Mouse (Mus musculus): ENCODE measurements around the gene Cops7b. TPM values are rescaled to one million over a fixed set of nuclear protein-coding genes. Genes with fewer than 3 reads are reported as not detected.

Cops7b gene
- polyA plus RNA-seq, 1 experiment from 2014 or later, result 45.4 TPM

DNA sequence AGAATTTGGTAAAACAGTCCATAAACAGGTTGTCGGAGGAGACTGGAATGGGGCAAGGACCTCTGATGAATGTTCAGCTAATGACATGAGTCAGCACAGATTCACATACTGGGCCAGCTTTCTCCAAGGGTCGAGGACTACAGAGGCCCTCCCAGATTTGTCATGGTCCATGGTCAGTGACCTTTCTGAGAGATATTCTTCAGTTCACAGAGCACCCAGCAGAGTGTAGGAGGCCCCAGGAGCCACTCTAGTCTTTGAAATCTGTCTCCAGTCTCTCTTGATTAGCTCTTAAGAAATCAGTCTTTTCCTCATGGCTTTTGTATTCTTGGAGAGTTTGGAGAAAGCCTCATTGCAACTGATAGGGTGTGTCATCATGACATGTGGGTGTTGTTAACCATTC is 39.6 kb downstream of the Cops7b start:
- WGBS, result 43% methylated on average over 2 of the region's 2 CpGs
- no peak overlapping the region for H3K4me2 ChIP-seq (replicated peaks; ENCODE audit: low read depth, low read length)
- H3K36me3 ChIP-seq (ENCODE audit: insufficient read depth, low read length), result no peaks in the 10 kb centered on the region
- peaks cover 7% of the 10 kb centered on the region; the same call in 1 of the 2 replicates for H3K4me1 ChIP-seq (ENCODE audit: insufficient read depth, low read length)
- H3K27me3 ChIP-seq (ENCODE audit: insufficient read depth, low read length), result no peaks in the 10 kb centered on the region
- H3K27ac ChIP-seq (ENCODE audit: low read length), result no peak overlapping the region
- H3K4me3 ChIP-seq (ENCODE audit: low read length), result no peak overlapping the region
- no peak overlapping the region for H3K9ac ChIP-seq (replicated peaks; ENCODE audit: low read length)
- ATAC-seq (ENCODE audit: low FRiP score, low TSS enrichment), result no peak; the same call in 1 of the 2 replicates
- no peaks in the 10 kb centered on the region; the same call in 1 of the 2 replicates for H3K9me3 ChIP-seq (ENCODE audit: low read length)

DNA sequence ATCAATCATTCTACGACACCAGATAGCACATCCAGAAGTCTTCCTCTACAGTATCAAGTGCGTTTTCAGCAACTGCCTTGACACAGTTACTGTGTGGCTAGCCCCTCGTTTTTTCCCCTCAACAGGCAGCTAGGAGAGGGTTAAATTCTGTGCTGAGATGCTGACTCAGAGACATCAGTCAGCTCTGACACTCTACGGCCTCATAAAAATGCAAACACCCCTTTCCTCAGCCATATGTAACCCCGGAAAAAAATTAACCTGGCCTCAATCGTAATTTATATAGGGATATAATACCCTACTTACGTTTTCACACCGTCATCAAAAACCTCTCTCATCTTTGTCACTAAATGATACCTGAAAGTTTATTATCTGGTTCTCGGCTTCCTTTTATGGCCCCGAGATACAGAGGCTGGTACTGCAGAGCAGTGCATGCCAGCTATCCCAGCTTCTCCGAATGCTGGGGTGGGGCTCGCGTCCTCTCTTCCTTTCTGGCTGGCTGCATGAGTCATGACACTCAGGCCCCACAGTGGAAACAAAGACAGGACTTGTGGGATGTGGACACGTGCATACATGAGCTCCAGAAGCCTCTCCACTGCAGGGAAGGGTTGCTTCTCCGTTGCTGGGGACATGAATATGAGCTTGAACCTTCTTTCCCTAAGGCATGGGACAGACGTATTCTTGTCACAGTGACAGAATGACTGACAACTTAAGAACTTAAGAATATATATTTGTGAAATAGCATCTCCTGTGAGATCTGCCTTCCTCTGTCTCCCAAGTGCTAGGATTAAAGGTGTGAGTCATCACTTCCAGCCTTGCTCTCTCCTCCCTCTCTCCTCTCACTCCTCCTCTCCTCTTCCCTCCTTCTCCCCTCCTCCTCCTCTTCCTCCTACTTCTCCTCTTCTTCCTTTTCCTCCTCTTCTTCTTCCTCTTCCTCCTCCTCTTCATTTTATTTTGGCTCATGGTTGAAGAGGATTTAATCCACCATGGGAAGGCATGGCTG is 40.6 kb downstream of the Cops7b start:
- Histone ChIP-seq H3K27me3 (ENCODE audit: insufficient read depth, low read length) (0 out of 2 replicates have a peak, but pooled peaks cover 4% of the 10 kb centered on the region), H3K27ac (ENCODE audit: low read length) (no peak overlapping the region), H3K9ac (replicated peaks; ENCODE audit: low read length) (peak overlapping the region; percentile 10; the same call in 1 of the 2 replicates), H3K36me3 (ENCODE audit: insufficient read depth, low read length) (no peaks in the 10 kb centered on the region), H3K9me3 (ENCODE audit: low read length) (no peaks in the 10 kb centered on the region; the same call in 1 of the 2 replicates), H3K4me3 (ENCODE audit: low read length) (no peak overlapping the region), H3K4me1 (ENCODE audit: insufficient read depth, low read length) (peaks cover 7% of the 10 kb centered on the region; the same call in 1 of the 2 replicates), H3K4me2 (replicated peaks; ENCODE audit: low read depth, low read length) (peak overlapping the region; percentile 23)
- no peak; the same call in 1 of the 2 replicates for ATAC-seq (ENCODE audit: low FRiP score, low TSS enrichment)
- WGBS, result 19% methylated on average over 16 of the region's 16 CpGs

DNA sequence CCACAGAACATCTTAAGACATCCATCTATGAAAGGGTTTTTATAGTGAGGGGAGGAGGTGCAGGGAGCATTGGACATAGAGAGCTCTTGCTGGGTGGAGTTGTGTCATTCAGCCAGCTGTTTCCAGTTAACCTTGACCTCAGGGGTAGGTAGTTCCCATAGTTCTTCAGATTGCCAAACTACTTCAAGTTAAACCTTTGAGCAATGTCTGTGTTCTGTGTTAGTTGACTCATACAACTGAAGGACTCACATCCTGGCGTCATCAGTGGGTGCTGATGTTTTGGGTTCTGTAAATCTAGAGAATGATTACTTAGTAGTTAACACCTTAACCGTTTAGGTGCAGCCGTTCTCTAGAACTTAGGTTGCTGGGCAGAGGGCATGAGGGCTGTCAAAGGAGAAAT is 45.6 kb downstream of the Cops7b start:
- Histone ChIP-seq H3K4me2 (replicated peaks; ENCODE audit: low read depth, low read length) (no peak overlapping the region), H3K4me3 (ENCODE audit: low read length) (no peak overlapping the region), H3K27ac (ENCODE audit: low read length) (no peak overlapping the region), H3K9ac (replicated peaks; ENCODE audit: low read length) (no peak overlapping the region), H3K27me3 (ENCODE audit: insufficient read depth, low read length) (0 out of 2 replicates have a peak, but pooled peaks cover 4% of the 10 kb centered on the region), H3K4me1 (ENCODE audit: insufficient read depth, low read length) (peaks cover 11% of the 10 kb centered on the region), H3K9me3 (ENCODE audit: low read length) (no peaks in the 10 kb centered on the region; the same call in 1 of the 2 replicates), H3K36me3 (ENCODE audit: insufficient read depth, low read length) (no peaks in the 10 kb centered on the region)
- ATAC-seq (ENCODE audit: low FRiP score, low TSS enrichment), result no peak
- 60% methylated on average over 3 of the region's 3 CpGs for WGBS

DNA sequence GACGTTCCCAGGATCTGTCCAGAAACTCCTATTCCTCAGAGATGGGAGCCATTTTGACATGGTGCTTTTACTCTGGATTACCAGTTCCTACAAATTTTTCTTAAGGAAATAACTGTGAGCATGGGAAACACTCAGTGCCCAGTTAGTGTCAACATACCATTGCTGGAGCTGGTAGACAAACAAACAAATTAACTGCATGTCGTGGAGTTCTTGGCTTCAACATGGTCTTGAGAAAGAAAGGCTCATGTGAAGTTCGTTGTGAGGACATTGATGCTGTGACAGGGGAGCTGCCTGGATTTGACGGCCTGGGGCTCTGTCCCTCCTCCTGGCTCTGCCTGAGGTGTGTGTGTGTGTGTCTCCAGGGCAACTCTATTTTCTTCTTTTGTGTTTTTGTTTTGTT is 47.2 kb downstream of the Cops7b start:
- 52% methylated on average over 4 of the region's 4 CpGs for WGBS
- Histone ChIP-seq H3K4me2 (replicated peaks; ENCODE audit: low read depth, low read length) (no peak overlapping the region), H3K4me3 (ENCODE audit: low read length) (no peak overlapping the region), H3K27me3 (ENCODE audit: insufficient read depth, low read length) (0 out of 2 replicates have a peak, but pooled peaks cover 4% of the 10 kb centered on the region), H3K9me3 (ENCODE audit: low read length) (no peaks in the 10 kb centered on the region), H3K9ac (replicated peaks; ENCODE audit: low read length) (no peak overlapping the region), H3K27ac (ENCODE audit: low read length) (no peak overlapping the region), H3K4me1 (ENCODE audit: insufficient read depth, low read length) (peaks cover 12% of the 10 kb centered on the region), H3K36me3 (ENCODE audit: insufficient read depth, low read length) (no peaks in the 10 kb centered on the region)
- no peak for ATAC-seq (ENCODE audit: low FRiP score, low TSS enrichment)

DNA sequence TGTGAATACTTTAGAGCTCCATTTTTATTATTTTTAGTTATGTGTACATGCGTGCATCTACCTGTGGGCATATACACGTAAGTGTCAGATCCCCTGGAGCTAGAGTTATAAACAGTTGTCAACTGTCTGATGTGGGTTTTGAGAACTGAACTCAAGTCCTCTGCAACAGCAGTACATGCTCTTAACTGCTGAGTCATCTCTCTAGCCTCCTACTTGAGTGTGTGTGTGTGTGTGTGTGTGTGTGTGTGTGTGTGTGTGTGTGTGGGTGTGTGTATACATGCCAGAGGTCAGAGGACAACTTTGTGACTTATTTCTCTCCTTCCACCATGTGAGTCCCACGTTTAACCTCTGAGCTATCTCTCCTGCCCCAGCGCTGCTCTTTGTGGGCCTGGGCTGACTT is 47.8 kb downstream of the Cops7b start:
- Histone ChIP-seq H3K4me1 (ENCODE audit: insufficient read depth, low read length) (peaks cover 12% of the 10 kb centered on the region), H3K9ac (replicated peaks; ENCODE audit: low read length) (no peak overlapping the region), H3K27me3 (ENCODE audit: insufficient read depth, low read length) (0 out of 2 replicates have a peak, but pooled peaks cover 4% of the 10 kb centered on the region), H3K27ac (ENCODE audit: low read length) (no peak overlapping the region), H3K9me3 (ENCODE audit: low read length) (no peaks in the 10 kb centered on the region), H3K4me3 (ENCODE audit: low read length) (no peak overlapping the region), H3K36me3 (ENCODE audit: insufficient read depth, low read length) (no peaks in the 10 kb centered on the region), H3K4me2 (replicated peaks; ENCODE audit: low read depth, low read length) (no peak overlapping the region)
- ATAC-seq (ENCODE audit: low FRiP score, low TSS enrichment), result no peak
- WGBS, result 79% methylated on average over 4 of the region's 4 CpGs

DNA sequence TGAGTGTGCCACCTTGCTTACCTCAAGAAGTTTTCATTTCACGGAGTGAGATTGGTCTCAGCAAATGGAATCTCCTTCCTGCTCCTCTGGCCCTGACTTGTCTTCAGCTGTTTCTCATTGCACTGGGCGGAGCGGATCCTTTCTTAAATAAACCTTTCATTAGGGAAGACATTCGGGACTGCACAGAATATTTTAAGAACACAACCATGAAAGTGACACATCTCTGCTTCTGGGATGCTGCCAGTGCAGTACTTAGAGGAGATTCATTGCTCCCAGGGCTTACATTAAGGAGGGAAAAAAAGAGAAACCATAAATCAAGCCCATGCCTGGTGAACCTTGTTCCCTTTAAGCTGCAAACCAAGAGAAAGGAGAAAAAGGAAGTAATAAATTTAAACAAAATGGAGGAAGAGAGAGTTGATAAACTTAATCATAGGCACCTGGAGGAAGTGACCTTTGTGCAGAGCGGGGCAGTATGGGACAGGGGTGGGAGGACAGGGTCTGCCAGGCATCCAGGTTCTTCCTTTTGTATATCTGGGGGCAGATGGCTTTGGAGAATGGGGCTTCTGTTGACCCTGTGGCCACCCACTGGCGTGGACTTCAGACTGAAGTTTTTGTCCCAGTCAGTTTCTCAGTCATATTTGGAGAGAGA is 50.2 kb downstream of the Cops7b start:
- peak overlapping the region; percentile 52; the same call in 1 of the 2 replicates for H3K27ac ChIP-seq (ENCODE audit: low read length)
- H3K4me3 ChIP-seq (ENCODE audit: low read length), result no peak overlapping the region
- 24% methylated on average over 6 of the region's 6 CpGs for WGBS
- H3K9me3 ChIP-seq (ENCODE audit: low read length), result no peaks in the 10 kb centered on the region
- 0 out of 2 replicates have a peak, but pooled peaks cover 2% of the 10 kb centered on the region for H3K27me3 ChIP-seq (ENCODE audit: insufficient read depth, low read length)
- no peak overlapping the region for H3K9ac ChIP-seq (replicated peaks; ENCODE audit: low read length)
- ATAC-seq (ENCODE audit: low FRiP score, low TSS enrichment), result peak; percentile 65
- no peaks in the 10 kb centered on the region for H3K36me3 ChIP-seq (ENCODE audit: insufficient read depth, low read length)
- H3K4me1 ChIP-seq (ENCODE audit: insufficient read depth, low read length), result peaks cover 12% of the 10 kb centered on the region
- 0 out of 2 replicates have a peak overlapping the region, but pooled peaks have one; percentile 7 for H3K4me2 ChIP-seq (replicated peaks; ENCODE audit: low read depth, low read length)

DNA sequence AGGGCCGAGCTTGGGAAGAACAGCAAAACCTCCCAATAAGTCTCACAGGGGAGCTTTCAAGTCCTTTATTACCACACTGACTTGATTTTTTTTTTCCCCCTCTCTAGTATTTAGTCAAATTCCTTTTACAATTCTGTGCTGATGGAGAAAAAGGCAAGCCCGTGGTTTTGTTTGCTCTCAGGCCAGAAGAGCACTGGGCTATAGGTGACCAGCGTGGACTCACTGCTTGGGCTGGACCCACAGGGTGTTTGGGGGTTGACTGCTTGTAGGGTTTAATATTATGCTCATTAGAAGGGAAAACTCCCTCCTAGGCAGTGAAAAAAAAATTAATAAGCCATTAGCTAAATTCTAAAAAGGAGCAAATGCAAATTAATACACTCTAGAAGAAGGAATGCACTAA is 50.7 kb downstream of the Cops7b start:
- Histone ChIP-seq H3K4me1 (ENCODE audit: insufficient read depth, low read length) (peaks cover 12% of the 10 kb centered on the region), H3K27me3 (ENCODE audit: insufficient read depth, low read length) (no peaks in the 10 kb centered on the region), H3K4me2 (replicated peaks; ENCODE audit: low read depth, low read length) (no peak overlapping the region), H3K4me3 (ENCODE audit: low read length) (no peak overlapping the region), H3K9me3 (ENCODE audit: low read length) (no peaks in the 10 kb centered on the region), H3K27ac (ENCODE audit: low read length) (peak overlapping the region; percentile 52; the same call in 1 of the 2 replicates), H3K9ac (replicated peaks; ENCODE audit: low read length) (no peak overlapping the region), H3K36me3 (ENCODE audit: insufficient read depth, low read length) (no peaks in the 10 kb centered on the region)
- WGBS, result 46% methylated on average over 3 of the region's 3 CpGs
- ATAC-seq (ENCODE audit: low FRiP score, low TSS enrichment), result no peak

DNA sequence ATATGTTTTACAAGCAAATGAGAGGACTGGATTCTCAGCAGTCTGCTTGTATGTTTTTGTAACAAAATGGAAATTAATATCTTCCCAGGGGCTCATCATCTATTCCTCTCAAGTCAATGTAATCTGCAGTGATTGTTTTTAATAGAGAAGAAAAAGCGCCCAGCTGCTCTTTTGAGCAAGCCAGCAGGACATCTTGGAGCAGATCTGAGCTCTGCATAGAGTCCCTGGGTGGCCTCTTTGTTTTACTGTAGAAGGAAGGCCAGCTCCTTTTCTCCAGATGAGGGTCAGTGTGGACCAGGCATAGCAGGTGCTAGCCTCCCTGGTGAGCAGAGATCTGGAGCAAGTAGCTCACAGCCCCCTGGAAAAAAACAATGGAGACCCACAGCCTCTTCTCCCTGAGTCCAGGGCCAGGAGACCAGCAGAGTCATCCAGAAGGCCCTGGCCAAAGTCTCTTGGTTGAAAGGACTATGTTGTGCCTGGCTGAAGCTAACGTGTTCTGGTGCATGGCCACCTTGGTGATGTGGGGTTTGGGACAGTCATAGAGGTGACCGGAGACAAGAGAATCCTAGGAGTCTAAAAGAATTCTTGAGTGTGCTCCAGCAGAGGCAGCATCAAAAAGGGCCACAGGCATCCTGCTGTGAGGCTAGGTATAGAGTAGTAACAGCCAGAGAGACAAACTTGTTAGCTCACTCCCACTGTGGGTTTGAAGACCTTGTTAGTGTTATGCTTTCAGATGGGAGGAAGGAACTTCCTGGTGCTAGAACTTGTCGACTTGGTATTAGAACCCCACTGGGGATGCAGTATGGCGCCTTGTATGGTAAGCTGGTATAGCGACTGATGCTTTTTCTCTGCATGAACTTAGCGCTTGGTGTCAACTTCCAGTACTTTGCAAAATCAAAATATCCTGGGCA is 51.4 kb downstream of the Cops7b start:
- ATAC-seq (ENCODE audit: low FRiP score, low TSS enrichment), result no peak
- no peak overlapping the region for H3K9ac ChIP-seq (replicated peaks; ENCODE audit: low read length)
- peak overlapping the region; percentile 19 for H3K4me2 ChIP-seq (replicated peaks; ENCODE audit: low read depth, low read length)
- no peak overlapping the region for H3K4me3 ChIP-seq (ENCODE audit: low read length)
- H3K9me3 ChIP-seq (ENCODE audit: low read length), result no peaks in the 10 kb centered on the region
- no peaks in the 10 kb centered on the region for H3K27me3 ChIP-seq (ENCODE audit: insufficient read depth, low read length)
- WGBS, result 71% methylated on average over 7 of the region's 7 CpGs
- no peak overlapping the region for H3K27ac ChIP-seq (ENCODE audit: low read length)
- H3K4me1 ChIP-seq (ENCODE audit: insufficient read depth, low read length), result peaks cover 12% of the 10 kb centered on the region
- H3K36me3 ChIP-seq (ENCODE audit: insufficient read depth, low read length), result no peaks in the 10 kb centered on the region
